Mouse (Mus musculus): ENCODE measurements around the gene Pcsk5. TPM values are rescaled to one million over a fixed set of nuclear protein-coding genes. Genes with fewer than 3 reads are reported as not detected.

Pcsk5 gene
- polyA plus RNA-seq, 2 experiments: 17.4 to 21.7 TPM

GRCm38 (mm10) chr19:17553396-17554100 lies 283.9 kb downstream of the Pcsk5 start:
- Histone ChIP-seq H3K9me3 (ENCODE audit: control insufficient read depth, low read length) (no peaks in the 10 kb centered on the region), H3K27ac (replicated peaks; ENCODE audit: low read depth, low read length) (no peak overlapping the region), H3K27me3 (ENCODE audit: control insufficient read depth, insufficient read depth, low read length) (no peaks in the 10 kb centered on the region), H3K4me3 (replicated peaks; ENCODE audit: low read length) (no peak overlapping the region), H3K36me3 (ENCODE audit: control insufficient read depth, insufficient read depth, low read length) (no peaks in the 10 kb centered on the region), H3K4me2 (replicated peaks; ENCODE audit: low read depth, low read length, severe bottlenecking) (no peak overlapping the region), H3K4me1 (ENCODE audit: control insufficient read depth, insufficient read depth, low read length) (no peaks in the 10 kb centered on the region), H3K9ac (ENCODE audit: low read depth, low read length, severe bottlenecking) (no peak overlapping the region)
- ATAC-seq (ENCODE audit: low FRiP score, low read depth) (no peak), DNase-seq (ENCODE audit: low spot score) (no peak)
- TF ChIP-seq POLR2A (IDR thresholded peaks at IDR 0.05; ENCODE audit: borderline replicate concordance, extremely low read depth, insufficient read depth, insufficient read length): no peak

- WGBS: 45% methylated on average over 4 of the region's 4 CpGs
These were observed 308.5 kb downstream of the Pcsk5 start for GRCm38 (mm10) chr19:17528746-17529532.

GRCm38 (mm10) chr19:17525558-17525957 lies 311.9 kb downstream of the Pcsk5 start:
- Histone ChIP-seq H3K27ac (replicated peaks; ENCODE audit: low read depth, low read length) (no peak overlapping the region), H3K4me1 (ENCODE audit: control insufficient read depth, insufficient read depth, low read length) (no peaks in the 10 kb centered on the region), H3K9me3 (ENCODE audit: control insufficient read depth, low read length) (no peaks in the 10 kb centered on the region), H3K36me3 (ENCODE audit: control insufficient read depth, insufficient read depth, low read length) (no peaks in the 10 kb centered on the region), H3K9ac (ENCODE audit: low read depth, low read length, severe bottlenecking) (no peak overlapping the region), H3K4me2 (replicated peaks; ENCODE audit: low read depth, low read length, severe bottlenecking) (no peak overlapping the region), H3K4me3 (replicated peaks; ENCODE audit: low read length) (no peak overlapping the region), H3K27me3 (ENCODE audit: control insufficient read depth, insufficient read depth, low read length) (no peaks in the 10 kb centered on the region)
- TF ChIP-seq POLR2A (IDR thresholded peaks at IDR 0.05; ENCODE audit: borderline replicate concordance, extremely low read depth, insufficient read depth, insufficient read length): no peak
- DNase-seq (ENCODE audit: low spot score): no peak
- WGBS: 82% methylated on average over 1 of the region's 1 CpGs
- no peak for ATAC-seq (ENCODE audit: low FRiP score, low read depth)

More at GRCm38 (mm10) chr19:17528746-17529532, 308.5 kb downstream of the Pcsk5 start:
- Histone ChIP-seq H3K27me3 (ENCODE audit: control insufficient read depth, insufficient read depth, low read length) (no peaks in the 10 kb centered on the region), H3K4me3 (replicated peaks; ENCODE audit: low read length) (no peak overlapping the region), H3K36me3 (ENCODE audit: control insufficient read depth, insufficient read depth, low read length) (no peaks in the 10 kb centered on the region), H3K9me3 (ENCODE audit: control insufficient read depth, low read length) (no peaks in the 10 kb centered on the region), H3K4me2 (replicated peaks; ENCODE audit: low read depth, low read length, severe bottlenecking) (no peak overlapping the region), H3K4me1 (ENCODE audit: control insufficient read depth, insufficient read depth, low read length) (no peaks in the 10 kb centered on the region), H3K9ac (ENCODE audit: low read depth, low read length, severe bottlenecking) (no peak overlapping the region), H3K27ac (replicated peaks; ENCODE audit: low read depth, low read length) (no peak overlapping the region)
- DNase-seq (ENCODE audit: low spot score) (no peak), ATAC-seq (ENCODE audit: low FRiP score, low read depth) (no peak)
- TF ChIP-seq POLR2A (IDR thresholded peaks at IDR 0.05; ENCODE audit: borderline replicate concordance, extremely low read depth, insufficient read depth, insufficient read length): no peak

GRCm38 (mm10) chr19:17514456-17514855 lies 323.0 kb downstream of the Pcsk5 start:
- no peak overlapping the region for H3K9ac ChIP-seq (ENCODE audit: low read depth, low read length, severe bottlenecking)
- no peaks in the 10 kb centered on the region for H3K27me3 ChIP-seq (ENCODE audit: control insufficient read depth, insufficient read depth, low read length)
- no peak overlapping the region for H3K4me2 ChIP-seq (replicated peaks; ENCODE audit: low read depth, low read length, severe bottlenecking)
- no peak for TF ChIP-seq POLR2A (IDR thresholded peaks at IDR 0.05; ENCODE audit: borderline replicate concordance, extremely low read depth, insufficient read depth, insufficient read length)
- DNase-seq (ENCODE audit: low spot score): no peak
- H3K9me3 ChIP-seq (ENCODE audit: control insufficient read depth, low read length): no peaks in the 10 kb centered on the region
- no peak overlapping the region for H3K27ac ChIP-seq (replicated peaks; ENCODE audit: low read depth, low read length)
- 44% methylated on average over 3 of the region's 3 CpGs for WGBS
- no peaks in the 10 kb centered on the region for H3K36me3 ChIP-seq (ENCODE audit: control insufficient read depth, insufficient read depth, low read length)
- no peak overlapping the region for H3K4me3 ChIP-seq (replicated peaks; ENCODE audit: low read length)
- ATAC-seq (ENCODE audit: low FRiP score, low read depth): no peak
- H3K4me1 ChIP-seq (ENCODE audit: control insufficient read depth, insufficient read depth, low read length): no peaks in the 10 kb centered on the region

GRCm38 (mm10) chr19:17511283-17511682 lies 326.1 kb downstream of the Pcsk5 start:
- Histone ChIP-seq H3K9ac (ENCODE audit: low read depth, low read length, severe bottlenecking) (no peak overlapping the region), H3K4me2 (replicated peaks; ENCODE audit: low read depth, low read length, severe bottlenecking) (no peak overlapping the region), H3K4me1 (ENCODE audit: control insufficient read depth, insufficient read depth, low read length) (no peaks in the 10 kb centered on the region), H3K27ac (replicated peaks; ENCODE audit: low read depth, low read length) (no peak overlapping the region), H3K36me3 (ENCODE audit: control insufficient read depth, insufficient read depth, low read length) (no peaks in the 10 kb centered on the region), H3K27me3 (ENCODE audit: control insufficient read depth, insufficient read depth, low read length) (no peaks in the 10 kb centered on the region), H3K9me3 (ENCODE audit: control insufficient read depth, low read length) (no peaks in the 10 kb centered on the region), H3K4me3 (replicated peaks; ENCODE audit: low read length) (no peak overlapping the region)
- no peak for DNase-seq (ENCODE audit: low spot score)
- 47% methylated on average over 5 of the region's 5 CpGs for WGBS
- no peak for ATAC-seq (ENCODE audit: low FRiP score, low read depth)
- TF ChIP-seq POLR2A (IDR thresholded peaks at IDR 0.05; ENCODE audit: borderline replicate concordance, extremely low read depth, insufficient read depth, insufficient read length): no peak
